Mouse (Mus musculus) bone marrow macrophage, adult 2 months (primary cell): ENCODE data around the gene Bcl2l13.

ENCODE experiments used
- CTCF ChIP-seq: IDR thresholded peaks from 2 replicates; pipeline ENCODE4 v1.5.1; 2012; ENCODE audit warnings: low read depth, mild to moderate bottlenecking, low read length, moderate library complexity
- POLR2A ChIP-seq: IDR thresholded peaks from 2 replicates; pipeline ENCODE4 v1.6.1; 2012; ENCODE audit warnings: mild to moderate bottlenecking, low read depth, low read length, borderline replicate concordance

GRCm38 (mm10) chr6:120884436-120884835 is 48.4 kb downstream of the Bcl2l13 start:
- no peak for TF ChIP-seq CTCF
- no peak for TF ChIP-seq POLR2A
